Mouse (Mus musculus) G1E (cell line): ENCODE data around the gene Adcyap1r1. TPM values are rescaled to one million over a fixed set of nuclear protein-coding genes. Genes with fewer than 3 reads are reported as not detected.

Experiments used
- ATAC-seq: 2 replicates; pipeline ENCODE4 v1.8.0; 2016; ENCODE audit warnings: mild to moderate bottlenecking; ENCODE audit not compliant: insufficient number of reproducible peaks, poor library complexity, low FRiP score, severe bottlenecking; ENCODE audit errors: extremely low read depth
- DNase-seq: peaks from one replicate; pipeline ENCODE4 v3.0.0; 2012; ENCODE audit warnings: low spot score
- H3K27me3 ChIP-seq: 2 replicates; pipeline ENCODE4 v1.6.1; 2012; ENCODE audit warnings: mild to moderate bottlenecking, low read length, inconsistent platforms; ENCODE audit not compliant: insufficient read depth
- H3K36me3 ChIP-seq: replicated peaks from 2 replicates; pipeline ENCODE3; 2012; ENCODE audit warnings: mild to moderate bottlenecking, inconsistent platforms
- H3K4me1 ChIP-seq: 2 replicates; pipeline ENCODE4 v1.6.1; 2012; ENCODE audit warnings: low read depth, low read length, inconsistent platforms, mixed read lengths; ENCODE audit not compliant: insufficient read depth
- H3K4me3 ChIP-seq: 2 replicates; pipeline ENCODE4 v1.5.1; 2012; ENCODE audit warnings: low read depth, mild to moderate bottlenecking, inconsistent platforms, low read length, moderate library complexity, mixed read lengths
- H3K9me3 ChIP-seq: replicated peaks from 2 replicates; pipeline ENCODE4 v1.6.1; 2012; ENCODE audit warnings: inconsistent platforms
- CTCF ChIP-seq: IDR thresholded peaks from 2 replicates; pipeline ENCODE4 v1.5.1; 2012; ENCODE audit warnings: low read depth, low read length, inconsistent platforms, mixed read lengths
- GATA1 ChIP-seq: IDR thresholded peaks from 2 replicates; pipeline ENCODE4 v1.6.1; 2012; ENCODE audit warnings: borderline replicate concordance, low read length, inconsistent platforms, mixed read lengths
- GATA2 ChIP-seq: IDR thresholded peaks from 2 replicates; pipeline ENCODE4 v1.6.1; 2012; ENCODE audit warnings: low read depth, low read length, inconsistent platforms, borderline replicate concordance
- POLR2AphosphoS5 ChIP-seq: IDR thresholded peaks from 2 replicates; pipeline ENCODE4 v1.6.1; 2012; ENCODE audit warnings: low read depth, low read length, inconsistent platforms; ENCODE audit not compliant: insufficient replicate concordance
- TAL1 ChIP-seq: conservative IDR thresholded peaks from 2 replicates; pipeline ENCODE4 v1.6.1; 2012; ENCODE audit warnings: low read depth, low read length, inconsistent platforms, mixed read lengths
- polyA plus RNA-seq: library from polyadenylated mRNA; stranded (reverse); fragments of >175 nt; gene quantifications from 2 replicates; pipeline ENCODE4 v1.2.3, GENCODE M21; 2012
- total RNA-seq, 2 experiments: library from RNA; stranded (forward) in 1 of 2; stranded (reverse) in 1 of 2; fragments of 200-1000 nt in 1 of 2; fragments of >200 nt in 1 of 2; fragmentation: Nextera tagmentation in 1 of 2; gene quantifications; 2 replicates each; pipeline ENCODE4 v1.2.3; 2014 to 2017

Gene Adcyap1r1
- total and polyA plus RNA-seq, 3 experiments = 0.05 TPM; not detected in 2

DNA sequence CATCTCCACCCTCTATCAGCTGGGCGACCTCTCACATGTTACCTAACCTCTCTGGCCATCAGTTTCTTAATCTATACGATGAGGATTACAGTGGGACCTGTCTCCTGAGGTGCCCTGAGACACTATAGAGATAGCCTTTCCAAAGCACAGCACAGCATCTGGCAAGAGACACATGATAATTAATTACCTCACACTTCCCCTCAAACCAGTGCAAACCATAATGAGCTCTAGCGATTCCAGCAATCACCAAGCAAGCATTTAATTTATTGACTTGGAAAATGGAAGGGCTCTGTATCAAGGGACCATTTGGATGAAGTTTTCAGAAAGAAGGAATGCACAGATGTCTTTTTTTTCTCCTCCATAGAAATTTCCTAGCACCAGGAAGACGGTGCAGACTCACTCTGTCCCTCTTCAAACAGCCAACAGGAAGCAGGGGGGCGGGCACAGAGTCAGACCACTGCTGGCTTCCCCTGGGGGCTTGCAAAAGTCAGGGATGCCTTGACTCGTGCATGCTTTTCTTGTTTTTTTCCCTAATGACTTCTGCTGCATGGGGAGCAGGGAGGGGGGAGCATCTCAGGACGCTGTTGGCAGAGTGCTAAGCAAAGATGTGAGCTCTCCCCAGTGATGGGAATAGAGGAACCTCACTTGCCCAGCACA, 41.5 kb upstream of the Adcyap1r1 start:
- DNase-seq (no peak), ATAC-seq (no peak)
- no peaks in the 10 kb centered on the region for H3K4me1 ChIP-seq
- H3K27me3 ChIP-seq = 0 out of 2 replicates have a peak, but pooled peaks cover 3% of the 10 kb centered on the region
- no peak for TF ChIP-seq CTCF
- TF ChIP-seq GATA2 = no peak
- no peak for TF ChIP-seq TAL1
- TF ChIP-seq POLR2AphosphoS5 = no peak
- TF ChIP-seq GATA1 = no peak
- H3K36me3 ChIP-seq = no peaks in the 10 kb centered on the region
- no peak overlapping the region for H3K4me3 ChIP-seq
- H3K9me3 ChIP-seq = no peaks in the 10 kb centered on the region

DNA sequence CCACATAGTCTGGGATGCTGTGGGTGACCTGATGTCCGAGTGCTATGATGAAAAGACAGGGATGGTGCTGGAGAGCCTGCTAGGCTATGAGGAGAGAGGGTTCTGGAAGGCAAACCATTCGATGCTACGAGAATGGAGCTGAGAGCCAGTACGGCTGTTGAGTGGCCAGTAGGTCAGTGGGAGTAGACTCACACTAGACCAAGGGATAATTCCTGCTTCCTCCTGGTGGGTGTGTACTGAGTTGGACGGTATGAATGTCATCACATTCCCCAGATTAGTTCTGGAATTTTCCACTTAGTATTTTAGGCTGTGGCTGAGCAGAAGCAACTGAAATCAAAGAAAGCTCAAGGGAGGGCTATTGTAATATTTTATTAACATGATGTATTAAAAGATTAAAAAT, 40.8 kb upstream of the Adcyap1r1 start:
- no peak for TF ChIP-seq POLR2AphosphoS5
- TF ChIP-seq GATA1 = no peak
- no peak for TF ChIP-seq TAL1
- TF ChIP-seq CTCF = no peak
- TF ChIP-seq GATA2 = no peak
- H3K4me1 ChIP-seq = no peaks in the 10 kb centered on the region
- ATAC-seq (no peak), DNase-seq (no peak)
- H3K4me3 ChIP-seq = no peak overlapping the region
- H3K36me3 ChIP-seq = no peaks in the 10 kb centered on the region
- 0 out of 2 replicates have a peak, but pooled peaks cover 3% of the 10 kb centered on the region for H3K27me3 ChIP-seq
- H3K9me3 ChIP-seq = no peaks in the 10 kb centered on the region

DNA sequence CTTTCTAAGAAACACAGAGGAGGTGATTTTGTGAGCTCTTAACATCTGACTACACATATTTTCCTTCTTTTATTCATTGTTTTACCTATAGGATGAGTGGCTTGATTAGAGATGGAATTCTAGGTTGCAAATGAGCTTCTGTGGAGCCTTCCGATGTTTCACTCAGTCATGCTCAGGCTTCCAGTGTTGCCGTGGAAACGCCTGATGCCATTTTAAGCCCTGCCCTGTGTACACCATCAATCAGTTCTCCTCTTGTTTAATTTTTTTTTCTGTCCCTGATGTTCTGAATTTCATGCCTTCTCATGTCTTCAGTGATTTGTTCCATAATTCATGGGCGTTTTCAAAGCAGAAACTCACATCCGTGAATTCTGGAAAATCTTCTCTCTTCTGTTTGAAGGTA, 35.6 kb upstream of the Adcyap1r1 start:
- Histone ChIP-seq H3K4me1 (no peaks in the 10 kb centered on the region), H3K4me3 (no peak overlapping the region), H3K9me3 (no peaks in the 10 kb centered on the region), H3K27me3 (no peaks in the 10 kb centered on the region), H3K36me3 (no peaks in the 10 kb centered on the region)
- TF ChIP-seq GATA1 = no peak
- no peak for TF ChIP-seq CTCF
- TF ChIP-seq POLR2AphosphoS5 = no peak
- no peak for TF ChIP-seq GATA2
- TF ChIP-seq TAL1 = no peak
- DNase-seq (no peak), ATAC-seq (no peak)

DNA sequence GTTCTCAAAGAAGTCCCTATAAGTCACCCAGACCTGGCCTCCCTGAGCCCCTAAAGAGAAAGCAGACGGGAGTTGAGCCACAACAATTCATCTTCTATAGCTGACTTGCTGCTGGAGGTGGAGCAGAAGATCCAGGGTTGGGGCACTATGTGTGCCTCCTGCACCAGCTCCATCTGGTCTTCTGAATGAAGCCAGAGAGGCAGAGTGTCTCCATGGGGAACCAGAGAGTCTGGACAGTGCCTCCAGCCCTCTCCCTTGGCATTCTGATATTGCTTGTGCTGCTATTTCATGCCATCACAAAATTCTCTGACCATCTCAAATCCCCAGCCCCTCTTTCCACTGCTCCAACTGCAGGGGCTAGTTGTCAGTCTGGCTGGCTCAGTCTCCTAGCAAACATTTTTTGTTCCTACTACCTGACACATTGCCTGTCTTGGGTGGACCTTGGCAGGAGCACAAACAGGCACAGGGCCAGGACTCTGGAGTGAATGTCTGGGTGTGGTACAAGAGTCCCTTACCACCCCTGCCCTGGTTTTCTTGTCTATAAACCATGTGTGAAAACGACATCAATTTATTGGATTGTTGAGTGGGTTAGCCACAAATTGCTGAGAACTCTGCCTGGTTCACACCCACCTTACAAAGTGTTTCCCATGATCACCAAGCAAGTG, 32.9 kb upstream of the Adcyap1r1 start:
- ATAC-seq (no peak), DNase-seq (no peak)
- H3K36me3 ChIP-seq = no peaks in the 10 kb centered on the region
- no peaks in the 10 kb centered on the region for H3K27me3 ChIP-seq
- H3K9me3 ChIP-seq = no peaks in the 10 kb centered on the region
- no peak overlapping the region for H3K4me3 ChIP-seq
- TF ChIP-seq POLR2AphosphoS5 = no peak
- TF ChIP-seq GATA1 = no peak
- H3K4me1 ChIP-seq = no peaks in the 10 kb centered on the region

GRCm38 (mm10) chr6:55420411-55420810, 31.4 kb upstream of the Adcyap1r1 start:
- Histone ChIP-seq H3K9me3 (no peaks in the 10 kb centered on the region), H3K4me1 (no peaks in the 10 kb centered on the region), H3K36me3 (no peaks in the 10 kb centered on the region), H3K4me3 (no peak overlapping the region), H3K27me3 (no peaks in the 10 kb centered on the region)
- no peak for TF ChIP-seq GATA2
- TF ChIP-seq POLR2AphosphoS5 = no peak
- no peak for TF ChIP-seq GATA1
- DNase-seq (no peak), ATAC-seq (no peak)

DNA sequence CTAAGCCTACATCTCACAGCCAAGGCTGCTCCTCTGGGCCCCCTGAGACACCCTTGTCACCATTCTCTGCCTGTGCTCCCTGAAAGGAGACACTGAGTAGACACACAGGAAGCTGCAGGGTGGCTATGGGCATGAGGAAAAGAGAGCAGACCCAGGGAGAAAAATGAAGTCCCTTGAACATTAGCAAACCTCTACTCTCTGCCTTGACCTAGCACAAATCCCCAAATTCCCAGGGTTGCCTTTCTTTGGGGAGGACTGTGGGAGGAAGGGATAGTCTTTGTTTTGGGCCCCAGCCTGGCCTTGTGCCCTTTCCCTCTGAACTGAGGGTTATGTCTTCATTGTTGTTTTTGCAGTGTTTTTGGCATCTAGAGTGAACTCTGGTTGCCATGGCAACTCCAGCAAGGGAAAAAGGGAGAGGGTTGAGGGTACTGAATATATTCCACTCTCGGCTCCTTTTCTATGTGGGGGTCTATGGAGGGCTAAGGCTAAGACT, 30.9 kb upstream of the Adcyap1r1 start:
- Histone ChIP-seq H3K36me3 (no peaks in the 10 kb centered on the region), H3K9me3 (no peaks in the 10 kb centered on the region), H3K27me3 (no peaks in the 10 kb centered on the region), H3K4me1 (no peaks in the 10 kb centered on the region), H3K4me3 (no peak overlapping the region)
- DNase-seq (no peak), ATAC-seq (no peak)
- TF ChIP-seq GATA1 (no peak), TAL1 (no peak), GATA2 (no peak), CTCF (no peak), POLR2AphosphoS5 (no peak)

- ATAC-seq (no peak), DNase-seq (no peak)
- no peaks in the 10 kb centered on the region for H3K27me3 ChIP-seq
- no peaks in the 10 kb centered on the region for H3K9me3 ChIP-seq
- TF ChIP-seq GATA2 (no peak), GATA1 (no peak), CTCF (no peak), POLR2AphosphoS5 (no peak), TAL1 (no peak)
- H3K4me1 ChIP-seq = no peaks in the 10 kb centered on the region
- H3K36me3 ChIP-seq = no peaks in the 10 kb centered on the region
- no peak overlapping the region for H3K4me3 ChIP-seq
These were observed 19.7 kb upstream of the Adcyap1r1 start for GRCm38 (mm10) chr6:55432121-55432520.
